Mouse (Mus musculus) neutrophil, adult 5-6 weeks (primary cell): ENCODE data around the gene Colgalt1. TPM values are rescaled to one million over a fixed set of nuclear protein-coding genes. Genes with fewer than 3 reads are reported as not detected.

Experiments used
- ATAC-seq: fragments of 151-379, 151-347 bp; 2 replicates; pipeline ENCODE4 v1.8.0; 2017; ENCODE audit warnings: mild to moderate bottlenecking, moderate TSS enrichment; ENCODE audit not compliant: insufficient number of reproducible peaks, poor library complexity, low FRiP score, severe bottlenecking; ENCODE audit errors: extremely low read depth
- total RNA-seq: library from RNA; stranded (forward); fragments of 200-1000 nt; gene quantifications from 2 replicates; pipeline ENCODE4 v1.2.3, GENCODE M21; 2017

Colgalt1 gene
- 92.2 and 92.5 TPM in 2 replicates for total RNA-seq

- ATAC-seq, result peak; percentile 96
Measured at GRCm38 (mm10) chr8:71610822-71611651, at the start of gene Colgalt1. Gene Colgalt1 (plus strand): TSS chr8:71610998.

GRCm38 (mm10) chr8:71561401-71561800 is 49.4 kb upstream of the Colgalt1 start:
- peak; percentile 56 for ATAC-seq

DNA sequence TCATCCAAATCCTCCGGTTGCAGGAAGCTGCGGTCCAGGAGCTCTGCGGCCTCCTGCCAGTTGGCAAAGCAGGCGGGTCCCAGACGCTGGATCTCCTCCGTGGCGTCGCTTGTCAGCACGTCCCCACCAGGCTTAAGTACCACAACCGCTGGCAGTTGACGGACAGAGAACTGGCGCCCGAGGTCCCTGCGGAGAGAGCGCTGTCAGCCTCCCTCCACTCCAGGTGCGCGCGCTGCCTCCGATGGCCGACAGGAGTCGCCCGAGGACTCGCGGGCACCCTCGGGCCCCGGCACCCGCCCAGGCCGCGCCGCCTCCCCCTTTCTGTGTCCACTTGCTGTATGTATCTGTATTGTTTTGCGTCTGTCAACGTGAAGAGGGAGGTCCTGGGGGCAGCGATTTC is 48.0 kb upstream of the Colgalt1 start:
- peak; percentile 62 for ATAC-seq

GRCm38 (mm10) chr8:71563992-71564391 is 46.8 kb upstream of the Colgalt1 start:
- no peak for ATAC-seq

GRCm38 (mm10) chr8:71566501-71566900 is 44.3 kb upstream of the Colgalt1 start, which contains the start of gene Nxnl1:
Gene Nxnl1 (minus strand): TSS chr8:71566601.
- ATAC-seq, result no peak

GRCm38 (mm10) chr8:71567587-71567986 is 43.2 kb upstream of the Colgalt1 start:
- no peak for ATAC-seq

DNA sequence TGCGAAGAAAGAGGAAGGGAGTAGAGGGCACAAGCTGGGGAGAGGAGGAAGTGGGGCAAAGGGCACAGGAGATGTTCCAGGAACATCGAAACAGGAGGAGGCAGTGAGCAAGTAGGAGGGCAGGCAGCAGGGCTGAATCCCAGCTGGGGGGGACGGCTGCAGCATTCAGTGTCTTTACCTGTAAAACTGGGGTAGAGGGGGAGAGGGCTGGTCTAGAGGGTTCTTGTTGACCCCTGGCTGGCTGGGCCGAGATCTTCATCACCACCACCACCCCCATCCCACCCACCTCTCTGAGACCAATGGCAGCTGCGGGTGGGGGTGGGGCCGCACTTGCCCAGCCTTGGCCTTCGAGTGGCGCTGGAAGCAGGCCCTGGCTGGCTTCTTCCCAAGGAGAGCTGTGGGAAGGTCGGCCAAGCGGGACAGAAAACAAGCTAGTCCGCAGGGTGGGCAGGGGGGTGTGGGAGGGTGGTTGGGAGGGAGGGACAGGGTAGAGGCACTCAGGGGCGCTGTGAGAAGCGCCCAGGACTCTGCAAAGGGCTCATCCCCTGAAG is 42.3 kb upstream of the Colgalt1 start, which contains the start of gene Slc27a1:
Slc27a1 (plus strand) TSS at position 496 of the 551 bp plus-strand sequence.
- ATAC-seq, result no peak

DNA sequence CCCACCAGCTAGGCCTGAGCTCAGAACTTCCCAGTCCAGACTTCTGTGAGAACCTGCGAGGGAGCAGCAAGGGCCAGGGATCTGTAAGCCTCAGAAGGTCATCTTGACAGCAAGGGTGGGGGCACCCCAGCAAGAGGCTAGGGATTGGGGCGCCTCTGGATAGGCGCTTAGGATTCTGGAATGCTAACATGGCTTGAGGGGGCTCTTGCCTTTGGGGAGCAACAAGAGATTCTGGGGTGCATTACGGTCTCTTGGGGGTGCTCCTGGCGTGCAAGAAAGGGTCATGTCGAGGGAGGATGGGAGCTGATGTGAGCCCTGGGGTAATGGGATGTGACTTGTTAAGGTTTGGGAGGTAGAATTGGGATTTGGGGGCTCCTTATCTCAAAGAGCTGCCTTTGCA is 41.9 kb upstream of the Colgalt1 start:
- no peak for ATAC-seq

DNA sequence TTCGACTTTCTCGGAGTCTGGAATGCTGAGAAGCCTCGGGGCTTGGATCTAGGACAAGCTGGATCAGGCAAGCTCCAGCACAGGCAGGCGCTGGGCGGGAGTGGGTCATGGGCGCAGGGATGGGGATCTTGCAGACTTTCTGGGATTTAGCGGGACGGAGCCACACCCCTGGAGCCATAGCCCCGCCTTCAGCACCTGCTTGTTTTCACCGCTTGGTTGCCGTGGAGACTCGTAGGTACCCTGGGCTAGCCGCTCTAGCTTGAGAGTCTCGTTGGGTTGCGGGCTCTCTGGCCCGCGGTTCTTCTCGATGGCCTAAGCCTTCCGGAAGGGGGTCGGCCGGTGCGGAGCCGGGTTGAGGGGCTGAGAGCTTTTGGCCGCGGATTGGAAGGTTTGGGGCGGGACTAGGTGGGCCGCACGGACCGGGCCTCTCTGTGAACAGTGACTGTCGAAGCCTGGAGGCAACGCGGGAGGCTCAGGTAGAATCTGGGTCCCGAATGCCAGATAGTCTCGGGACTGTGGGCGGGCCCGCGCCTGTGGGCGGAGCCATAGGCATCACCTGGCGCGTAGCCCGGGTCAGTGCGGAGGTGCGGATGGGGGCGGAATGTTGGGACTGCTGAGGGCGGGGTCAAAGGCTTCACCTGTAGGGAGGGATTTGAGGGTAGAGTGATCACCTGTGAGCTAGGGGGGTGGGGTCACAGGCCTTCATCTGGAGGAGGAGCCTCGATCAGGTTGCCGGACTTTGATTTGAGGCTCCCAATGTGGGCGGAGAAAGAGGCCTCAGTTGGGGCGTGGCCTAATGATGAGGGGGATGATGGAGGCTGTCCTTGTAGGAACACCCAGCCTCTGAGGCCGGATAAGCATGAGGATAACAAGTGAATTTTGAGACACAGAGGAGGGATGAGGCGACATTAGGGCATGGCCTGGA is 41.2 kb upstream of the Colgalt1 start:
- ATAC-seq, result peak; percentile 48

DNA sequence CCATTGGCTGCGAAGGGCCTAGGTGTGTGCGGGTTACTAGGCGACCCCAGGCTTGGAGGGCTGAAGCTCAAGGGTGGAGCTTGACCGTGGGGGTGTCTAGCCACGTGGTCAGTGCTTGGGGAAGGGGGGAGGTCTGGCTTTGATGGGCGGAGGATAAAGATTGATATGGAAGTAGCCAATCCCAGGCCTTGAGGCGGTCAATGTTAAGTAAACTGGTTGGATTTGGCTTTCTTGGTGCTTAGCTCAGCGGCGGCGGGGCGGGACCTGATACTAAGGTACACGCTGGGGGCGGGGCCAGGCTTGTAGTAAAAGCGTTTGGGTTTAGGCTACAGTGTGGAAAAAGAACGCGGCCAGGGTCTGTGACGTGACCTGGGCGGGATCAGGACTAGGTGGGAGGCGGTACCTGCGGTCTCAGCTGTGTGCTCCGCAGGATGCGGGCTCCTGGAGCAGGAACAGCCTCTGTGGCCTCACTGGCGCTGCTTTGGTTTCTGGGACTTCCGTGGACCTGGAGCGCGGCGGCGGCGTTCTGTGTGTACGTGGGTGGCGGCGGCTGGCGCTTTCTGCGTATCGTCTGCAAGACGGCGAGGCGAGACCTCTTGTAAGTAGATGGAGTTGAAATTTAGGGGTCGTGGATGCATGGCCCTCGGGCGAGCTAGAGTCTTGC is 40.4 kb upstream of the Colgalt1 start:
- ATAC-seq, result peak; percentile 61

DNA sequence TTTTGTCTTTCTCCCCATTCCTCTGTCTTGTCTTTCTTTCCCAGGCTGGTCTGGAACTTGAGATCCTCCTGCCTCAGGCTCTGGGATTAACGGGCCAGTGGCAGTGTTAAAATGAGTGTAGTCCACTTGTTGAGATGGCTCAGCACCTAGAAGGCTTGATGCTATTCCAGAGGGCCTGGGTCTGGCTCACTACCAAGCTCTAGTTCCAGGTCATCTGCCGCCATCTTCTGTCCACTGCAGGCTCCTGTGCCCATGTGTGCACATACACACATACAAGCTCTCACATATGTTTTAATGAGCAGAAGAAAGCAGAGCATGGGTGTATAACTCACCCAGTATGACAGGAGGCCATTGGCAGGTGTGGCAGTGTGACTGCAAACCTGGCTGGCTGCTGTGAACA is 38.7 kb upstream of the Colgalt1 start:
- no peak for ATAC-seq

- ATAC-seq, result no peak
Measured at GRCm38 (mm10) chr8:71572847-71573633, 37.8 kb upstream of the Colgalt1 start.

GRCm38 (mm10) chr8:71574426-71574825 is 36.4 kb upstream of the Colgalt1 start:
- ATAC-seq, result no peak

DNA sequence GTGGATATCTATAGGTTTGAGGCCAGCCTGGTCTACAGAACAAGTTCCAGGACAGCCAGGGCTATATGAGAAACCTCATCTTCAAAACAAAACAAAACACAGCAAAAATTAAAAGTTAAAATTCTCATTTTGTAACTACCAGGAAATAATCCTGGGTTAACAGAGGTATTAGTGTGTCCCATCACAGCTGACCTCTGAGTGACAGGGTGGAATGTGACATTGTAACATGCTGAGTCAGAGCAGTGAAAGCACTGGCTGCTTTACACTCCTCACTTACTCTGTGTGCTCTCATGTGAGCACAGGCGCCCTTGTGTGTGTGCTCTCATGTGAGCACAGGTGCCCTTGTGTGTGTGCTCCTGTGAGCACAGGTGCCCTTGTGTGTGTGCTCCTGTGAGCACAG is 35.8 kb upstream of the Colgalt1 start:
- no peak for ATAC-seq

GRCm38 (mm10) chr8:71577856-71578387 is 32.9 kb upstream of the Colgalt1 start:
- no peak for ATAC-seq

GRCm38 (mm10) chr8:71579009-71579408 is 31.8 kb upstream of the Colgalt1 start:
- ATAC-seq, result no peak

DNA sequence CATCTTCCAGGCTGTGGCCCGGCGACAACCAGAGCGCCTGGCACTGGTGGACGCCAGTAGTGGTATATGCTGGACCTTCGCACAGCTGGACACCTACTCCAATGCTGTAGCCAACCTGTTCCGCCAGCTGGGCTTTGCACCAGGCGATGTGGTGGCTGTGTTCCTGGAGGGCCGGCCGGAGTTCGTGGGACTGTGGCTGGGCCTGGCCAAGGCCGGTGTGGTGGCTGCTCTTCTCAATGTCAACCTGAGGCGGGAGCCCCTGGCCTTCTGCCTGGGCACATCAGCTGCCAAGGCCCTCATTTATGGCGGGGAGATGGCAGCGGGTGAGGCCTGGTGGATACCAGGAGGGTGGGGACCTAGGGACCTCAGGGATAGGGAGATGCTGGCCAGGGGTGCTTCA is 31.3 kb upstream of the Colgalt1 start:
- no peak for ATAC-seq

DNA sequence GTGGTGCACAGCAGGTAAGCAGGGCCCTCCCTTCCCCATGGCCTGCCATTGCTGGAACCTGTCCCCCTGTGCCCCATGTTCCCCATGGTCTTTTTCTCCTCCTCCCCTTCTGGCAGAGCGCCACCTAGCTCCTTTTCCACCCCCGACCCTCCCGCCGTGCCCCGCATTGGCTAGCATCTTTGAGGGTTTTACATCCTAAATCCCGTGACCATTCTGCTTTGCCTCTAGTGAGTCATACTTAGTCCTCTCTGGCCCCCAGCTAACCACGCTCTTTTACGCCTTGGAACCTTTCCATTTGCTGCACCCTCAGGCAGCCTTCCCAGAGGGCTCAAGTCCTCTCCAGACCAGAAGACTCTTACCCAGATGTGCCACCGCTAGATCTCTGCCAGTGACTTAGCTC is 30.6 kb upstream of the Colgalt1 start:
- no peak for ATAC-seq
